In the genomic region with DNA sequence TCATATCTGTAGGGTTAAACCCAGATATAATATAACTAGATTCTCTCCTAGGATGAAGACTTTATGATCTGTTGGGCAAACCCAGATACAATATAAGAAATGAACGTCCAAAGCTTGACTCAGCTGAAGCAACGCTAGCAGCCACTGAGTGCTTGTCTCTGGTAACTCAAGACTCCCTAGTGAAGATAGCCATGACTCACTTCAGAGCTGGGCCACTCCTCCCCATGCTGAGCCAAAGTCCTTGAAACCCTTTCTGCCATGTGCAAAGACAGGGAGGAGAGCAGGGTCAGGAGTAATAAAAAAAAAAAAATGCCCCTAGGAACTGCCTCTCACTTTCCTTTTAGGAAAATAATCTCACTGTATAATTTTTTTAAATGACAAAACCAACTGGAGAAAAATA, we compare ENCODE assay signal across 8 mouse cellular contexts.
DNase-seq lines count a peak whose midpoint lies in the region; ATAC-seq lines count a peak whose summit lies in the region.
"Had no signal": no experiment of that assay in that cellular context is flagged by ENCODE, and none has a peak within 500 bp of the region (broad histone marks: within the 10 kb centered on the region; RNA-seq: fewer than 3 reads in every experiment).

No protein-coding gene starts in this region.

- no peak for ATAC-seq in lung, embryonic 16.5 days (ENCODE audit: low read depth)
- no peak for ATAC-seq in embryonic facial prominence, embryonic 11.5 days (replicated peaks; ENCODE audit: insufficient number of reproducible peaks, low FRiP score, low TSS enrichment, low read depth)
- no peak for ATAC-seq in heart, embryonic 13.5 days (ENCODE audit: extremely low read depth, insufficient number of reproducible peaks, low FRiP score, low TSS enrichment)
- ATAC-seq in midbrain, embryonic 13.5 days, result no peak

- no peaks in the 10 kb centered on the region for H3K36me3 ChIP-seq in lung, embryonic 16.5 days (ENCODE audit: control insufficient read depth, insufficient read depth, low read length)
- H3K36me3 ChIP-seq in embryonic facial prominence, embryonic 11.5 days (replicated peaks; ENCODE audit: control insufficient read depth, insufficient read depth, low read depth, low read length), result no peaks in the 10 kb centered on the region
- no peaks in the 10 kb centered on the region for H3K36me3 ChIP-seq in heart, embryonic 13.5 days
- no peaks in the 10 kb centered on the region for H3K36me3 ChIP-seq in midbrain, embryonic 13.5 days

- H3K27me3 ChIP-seq in lung, embryonic 16.5 days (ENCODE audit: control insufficient read depth, insufficient read depth, low read depth, low read length), result no peaks in the 10 kb centered on the region
- no peaks in the 10 kb centered on the region for H3K27me3 ChIP-seq in embryonic facial prominence, embryonic 11.5 days (ENCODE audit: control insufficient read depth, insufficient read depth, low read length)
- H3K27me3 ChIP-seq in heart, embryonic 13.5 days (replicated peaks), result no peaks in the 10 kb centered on the region
- no peaks in the 10 kb centered on the region for H3K27me3 ChIP-seq in midbrain, embryonic 13.5 days

- WGBS in lung, embryonic 16.5 days, result 46% methylated on average over 2 of the region's 2 CpGs
- WGBS in embryonic facial prominence, embryonic 11.5 days, result 54% methylated on average over 2 of the region's 2 CpGs
- WGBS in heart, embryonic 13.5 days, result 43% methylated on average over 2 of the region's 2 CpGs
- 68% methylated on average over 2 of the region's 2 CpGs for WGBS in midbrain, embryonic 13.5 days

- DNase-seq in lung, postnatal 14 days, result no peak
- DNase-seq in embryonic facial prominence, embryonic 11.5 days (ENCODE audit: low spot score), result no peak
- no peak for DNase-seq in thymus, postnatal 36 days
- no peak for DNase-seq in retina, embryonic 14.5 days (ENCODE audit: low spot score)
- DNase-seq: cerebellum, adult 9-11 months had no signal

- H3K4me1 ChIP-seq in lung, embryonic 16.5 days (replicated peaks; ENCODE audit: control insufficient read depth, insufficient read depth, low read length), result peaks cover 31% of the 10 kb centered on the region
- H3K4me1 ChIP-seq in embryonic facial prominence, embryonic 11.5 days (ENCODE audit: control insufficient read depth, insufficient read depth, low read length), result no peaks in the 10 kb centered on the region; the same call in 1 of the 2 replicates
- H3K4me1 ChIP-seq in heart, embryonic 13.5 days, result peaks cover 43% of the 10 kb centered on the region
- H3K4me1 ChIP-seq in midbrain, embryonic 13.5 days (replicated peaks), result peaks cover 22% of the 10 kb centered on the region

- H3K9me3 ChIP-seq in lung, embryonic 16.5 days (ENCODE audit: control insufficient read depth, low read length), result no peaks in the 10 kb centered on the region
- H3K9me3 ChIP-seq in embryonic facial prominence, embryonic 11.5 days (replicated peaks; ENCODE audit: control insufficient read depth, low read length), result no peaks in the 10 kb centered on the region
- H3K9me3 ChIP-seq in heart, embryonic 13.5 days, result no peaks in the 10 kb centered on the region
- H3K9me3 ChIP-seq in midbrain, embryonic 13.5 days, result no peaks in the 10 kb centered on the region

- no peak overlapping the region for H3K4me2 ChIP-seq in lung, embryonic 16.5 days (ENCODE audit: low read depth, low read length)
- H3K4me2 ChIP-seq in embryonic facial prominence, embryonic 11.5 days (ENCODE audit: low read depth, low read length), result no peak overlapping the region
- no peak overlapping the region for H3K4me2 ChIP-seq in heart, embryonic 13.5 days
- H3K4me2 ChIP-seq in midbrain, embryonic 13.5 days (replicated peaks), result no peak overlapping the region

- H3K4me3 ChIP-seq in lung, embryonic 16.5 days (ENCODE audit: low read length), result no peak overlapping the region
- H3K4me3 ChIP-seq in embryonic facial prominence, embryonic 11.5 days (ENCODE audit: low read depth, low read length), result no peak overlapping the region
- no peak overlapping the region for H3K4me3 ChIP-seq in heart, embryonic 13.5 days
- no peak overlapping the region for H3K4me3 ChIP-seq in midbrain, embryonic 13.5 days (replicated peaks)

- H3K9ac ChIP-seq in lung, embryonic 16.5 days (ENCODE audit: low read length), result no peak overlapping the region
- no peak overlapping the region for H3K9ac ChIP-seq in embryonic facial prominence, embryonic 11.5 days (replicated peaks; ENCODE audit: low read length)
- no peak overlapping the region for H3K9ac ChIP-seq in heart, embryonic 13.5 days
- H3K9ac ChIP-seq in midbrain, embryonic 13.5 days (replicated peaks), result no peak overlapping the region

- peak overlapping the region; percentile 92 for H3K27ac ChIP-seq in lung, embryonic 16.5 days (ENCODE audit: low read length)
- peak overlapping the region; percentile 64 for H3K27ac ChIP-seq in embryonic facial prominence, embryonic 11.5 days (replicated peaks; ENCODE audit: low read depth, low read length)
- peak overlapping the region; percentile 84 for H3K27ac ChIP-seq in heart, embryonic 13.5 days (replicated peaks)
- H3K27ac ChIP-seq in midbrain, embryonic 13.5 days, result peak overlapping the region; percentile 81; the same call in 1 of the 2 replicates
